Mouse (Mus musculus) G1E-ER4 (cell line): ENCODE results near the gene Pced1b. TPM values are rescaled to one million over a fixed set of nuclear protein-coding genes. Genes with fewer than 3 reads are reported as not detected.

Experiments
- GATA1 ChIP-seq: IDR thresholded peaks from one replicate; pipeline ENCODE4 v1.8.0; 2012; ENCODE audit warnings: low read length, inconsistent platforms
- polyA plus RNA-seq: library from polyadenylated mRNA; stranded (reverse); fragments of >175 nt; gene quantifications from 2 replicates; pipeline ENCODE4 v1.2.3, GENCODE M21; 2012

The Pced1b gene
- polyA plus RNA-seq, 1 experiment: 4.3 TPM

DNA sequence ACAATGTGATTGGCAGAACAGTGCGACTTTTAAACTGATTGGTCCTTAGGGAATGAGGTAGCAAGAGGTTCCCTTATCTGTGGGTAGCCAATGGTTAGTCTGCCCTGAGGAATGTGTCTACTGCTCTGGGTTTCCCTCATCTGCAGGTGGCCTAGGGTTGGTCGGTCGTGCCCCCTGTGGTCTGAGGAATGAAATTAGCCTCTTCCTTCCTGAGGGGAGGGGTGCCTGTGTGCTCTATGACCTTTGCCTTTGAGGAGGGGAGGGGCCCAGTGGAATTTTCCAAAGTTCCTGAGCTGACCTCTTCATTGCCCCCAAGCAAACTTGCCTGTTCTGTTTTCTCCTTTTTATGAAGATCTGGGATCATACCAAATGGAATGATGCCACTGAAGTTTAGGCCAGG, 174.6 kb downstream of the Pced1b start:
- no peak for TF ChIP-seq GATA1

GRCm38 (mm10) chr15:97422212-97422944, 175.5 kb downstream of the Pced1b start:
- TF ChIP-seq GATA1: no peak

- no peak for TF ChIP-seq GATA1
These were observed 177.5 kb downstream of the Pced1b start for GRCm38 (mm10) chr15:97424375-97424774.

- TF ChIP-seq GATA1: no peak
These were observed 178.1 kb downstream of the Pced1b start for GRCm38 (mm10) chr15:97424961-97425360.

GRCm38 (mm10) chr15:97429201-97429900, 182.4 kb downstream of the Pced1b start:
- TF ChIP-seq GATA1: no peak

- no peak for TF ChIP-seq GATA1
These were observed 184.6 kb downstream of the Pced1b start for GRCm38 (mm10) chr15:97431533-97431932.

GRCm38 (mm10) chr15:97432221-97432620, 185.3 kb downstream of the Pced1b start:
- no peak for TF ChIP-seq GATA1

Other genes starting within 250 kb of the Pced1b start
- gene Slc38a4, start 191.2 kb upstream of the Pced1b start, polyA plus RNA-seq: not detected in 2 replicates
- not detected in 2 replicates for gene Amigo2, start 180 bp downstream of the Pced1b start, polyA plus RNA-seq